Mouse (Mus musculus): ENCODE data around the gene Lrrc74b.

GRCm38 (mm10) chr16:17510686-17511085, 50.4 kb downstream of the Lrrc74b start:
- TF ChIP-seq CTCF (IDR thresholded peaks at IDR 0.05; ENCODE audit: low read depth), result no peak
- no peak for TF ChIP-seq EP300 (IDR thresholded peaks at IDR 0.05; ENCODE audit: low read depth)

All from liver, postnatal 0 days (tissue).